Mouse (Mus musculus): ENCODE data around the gene Med6. TPM values are rescaled to one million over a fixed set of nuclear protein-coding genes. Genes with fewer than 3 reads are reported as not detected.

The Med6 gene
- total and polyA plus RNA-seq, 2 experiments = 6.0 to 19.9 TPM

- under 1% methylated on average over 64 of the region's 82 CpGs for WGBS
- Histone ChIP-seq H3K79me2 (ENCODE audit: control insufficient read depth, insufficient read depth, low read length) (no peaks in the 10 kb centered on the region), H3K4me1 (ENCODE audit: control insufficient read depth, insufficient read depth, low read length) (no peaks in the 10 kb centered on the region), H3K27me3 (ENCODE audit: control insufficient read depth, insufficient read depth, low read length) (peaks cover 14% of the 10 kb centered on the region; the same call in 1 of the 2 replicates), H3K4me3 (ENCODE audit: insufficient read depth, low read depth, low read length) (peak within 1 kb of the TSS; percentile 24; the same call in 1 of the 2 replicates), H3K27ac (replicated peaks; ENCODE audit: insufficient read depth, low read depth, low read length) (no peak within 1 kb of the TSS), H3K36me3 (ENCODE audit: control insufficient read depth, insufficient read depth, low read length) (no peaks in the 10 kb centered on the region), H3K9ac (ENCODE audit: low read depth, low read length) (no peak within 1 kb of the TSS)
- DNase-seq (ENCODE audit: extremely low read depth, low read depth, low spot score) = no peak
- no peak for TF ChIP-seq POLR2A (IDR thresholded peaks at IDR 0.05; ENCODE audit: extremely low read depth, insufficient read depth, low read length)
- no peak for TF ChIP-seq CTCF (IDR thresholded peaks at IDR 0.05; ENCODE audit: low read depth, low read length)
These were observed 36.3 kb upstream of the Med6 start, which contains the start of gene Ttc9 for GRCm38 (mm10) chr12:81630915-81631660. Ttc9 (plus strand) TSS chr12:81631249.

GRCm38 (mm10) chr12:81630520-81630914 is 35.7 kb upstream of the Med6 start:
- Histone ChIP-seq H3K79me2 (ENCODE audit: control insufficient read depth, insufficient read depth, low read length) (no peaks in the 10 kb centered on the region), H3K36me3 (ENCODE audit: control insufficient read depth, insufficient read depth, low read length) (no peaks in the 10 kb centered on the region), H3K27me3 (ENCODE audit: control insufficient read depth, insufficient read depth, low read length) (peaks cover 14% of the 10 kb centered on the region; the same call in 1 of the 2 replicates), H3K4me3 (ENCODE audit: insufficient read depth, low read depth, low read length) (no peak overlapping the region), H3K27ac (replicated peaks; ENCODE audit: insufficient read depth, low read depth, low read length) (no peak overlapping the region), H3K4me1 (ENCODE audit: control insufficient read depth, insufficient read depth, low read length) (no peaks in the 10 kb centered on the region), H3K9ac (ENCODE audit: low read depth, low read length) (no peak overlapping the region)
- whole genome bisulfite sequencing = 13% methylated on average over 16 of the region's 16 CpGs
- TF ChIP-seq POLR2A (IDR thresholded peaks at IDR 0.05; ENCODE audit: extremely low read depth, insufficient read depth, low read length) = no peak
- DNase-seq (ENCODE audit: extremely low read depth, low read depth, low spot score) = no peak

GRCm38 (mm10) chr12:81628091-81628490 is 33.3 kb upstream of the Med6 start:
- no peaks in the 10 kb centered on the region for H3K36me3 ChIP-seq (ENCODE audit: control insufficient read depth, insufficient read depth, low read length)
- no peak for DNase-seq (ENCODE audit: extremely low read depth, low read depth, low spot score)

GRCm38 (mm10) chr12:81627426-81627825 is 32.6 kb upstream of the Med6 start:
- H3K27ac ChIP-seq (replicated peaks; ENCODE audit: insufficient read depth, low read depth, low read length) = no peak overlapping the region
- no peak overlapping the region for H3K4me3 ChIP-seq (ENCODE audit: insufficient read depth, low read depth, low read length)
- H3K4me1 ChIP-seq (ENCODE audit: control insufficient read depth, insufficient read depth, low read length) = no peaks in the 10 kb centered on the region
- WGBS = 73% methylated on average over 6 of the region's 6 CpGs
- TF ChIP-seq POLR2A (IDR thresholded peaks at IDR 0.05; ENCODE audit: extremely low read depth, insufficient read depth, low read length) (no peak), CTCF (IDR thresholded peaks at IDR 0.05; ENCODE audit: low read depth, low read length) (no peak)
- no peak for DNase-seq (ENCODE audit: extremely low read depth, low read depth, low spot score)
- H3K9ac ChIP-seq (ENCODE audit: low read depth, low read length) = no peak overlapping the region
- no peaks in the 10 kb centered on the region for H3K36me3 ChIP-seq (ENCODE audit: control insufficient read depth, insufficient read depth, low read length)
- peaks cover 9% of the 10 kb centered on the region; the same call in 1 of the 2 replicates for H3K27me3 ChIP-seq (ENCODE audit: control insufficient read depth, insufficient read depth, low read length)
- no peaks in the 10 kb centered on the region for H3K79me2 ChIP-seq (ENCODE audit: control insufficient read depth, insufficient read depth, low read length)

More at GRCm38 (mm10) chr12:81628091-81628490, 33.3 kb upstream of the Med6 start:
- Histone ChIP-seq H3K79me2 (ENCODE audit: control insufficient read depth, insufficient read depth, low read length) (no peaks in the 10 kb centered on the region), H3K4me1 (ENCODE audit: control insufficient read depth, insufficient read depth, low read length) (no peaks in the 10 kb centered on the region), H3K27ac (replicated peaks; ENCODE audit: insufficient read depth, low read depth, low read length) (no peak overlapping the region), H3K27me3 (ENCODE audit: control insufficient read depth, insufficient read depth, low read length) (peaks cover 11% of the 10 kb centered on the region; the same call in 1 of the 2 replicates), H3K4me3 (ENCODE audit: insufficient read depth, low read depth, low read length) (no peak overlapping the region), H3K9ac (ENCODE audit: low read depth, low read length) (no peak overlapping the region)
- no peak for TF ChIP-seq CTCF (IDR thresholded peaks at IDR 0.05; ENCODE audit: low read depth, low read length)
- no peak for TF ChIP-seq POLR2A (IDR thresholded peaks at IDR 0.05; ENCODE audit: extremely low read depth, insufficient read depth, low read length)
- WGBS = 84% methylated on average over 4 of the region's 4 CpGs

- no peaks in the 10 kb centered on the region for H3K79me2 ChIP-seq (ENCODE audit: control insufficient read depth, insufficient read depth, low read length)
- DNase-seq (ENCODE audit: extremely low read depth, low read depth, low spot score) = no peak
- H3K9ac ChIP-seq (ENCODE audit: low read depth, low read length) = no peak overlapping the region
- 70% methylated on average over 12 of the region's 12 CpGs for WGBS
- no peak for TF ChIP-seq POLR2A (IDR thresholded peaks at IDR 0.05; ENCODE audit: extremely low read depth, insufficient read depth, low read length)
- H3K4me1 ChIP-seq (ENCODE audit: control insufficient read depth, insufficient read depth, low read length) = no peaks in the 10 kb centered on the region
- no peak overlapping the region for H3K27ac ChIP-seq (replicated peaks; ENCODE audit: insufficient read depth, low read depth, low read length)
- H3K36me3 ChIP-seq (ENCODE audit: control insufficient read depth, insufficient read depth, low read length) = no peaks in the 10 kb centered on the region
- no peak overlapping the region for H3K4me3 ChIP-seq (ENCODE audit: insufficient read depth, low read depth, low read length)
- H3K27me3 ChIP-seq (ENCODE audit: control insufficient read depth, insufficient read depth, low read length) = peaks cover 5% of the 10 kb centered on the region; the same call in 1 of the 2 replicates
These were observed 31.5 kb upstream of the Med6 start for GRCm38 (mm10) chr12:81626226-81626861.

GRCm38 (mm10) chr12:81623377-81623776 is 28.6 kb upstream of the Med6 start:
- DNase-seq (ENCODE audit: extremely low read depth, low read depth, low spot score) = no peak
- WGBS = 70% methylated on average over 4 of the region's 4 CpGs
- Histone ChIP-seq H3K4me1 (ENCODE audit: control insufficient read depth, insufficient read depth, low read length) (no peaks in the 10 kb centered on the region), H3K79me2 (ENCODE audit: control insufficient read depth, insufficient read depth, low read length) (no peaks in the 10 kb centered on the region), H3K27me3 (ENCODE audit: control insufficient read depth, insufficient read depth, low read length) (no peaks in the 10 kb centered on the region), H3K36me3 (ENCODE audit: control insufficient read depth, insufficient read depth, low read length) (no peaks in the 10 kb centered on the region), H3K9ac (ENCODE audit: low read depth, low read length) (no peak overlapping the region), H3K4me3 (ENCODE audit: insufficient read depth, low read depth, low read length) (no peak overlapping the region), H3K27ac (replicated peaks; ENCODE audit: insufficient read depth, low read depth, low read length) (no peak overlapping the region)
- TF ChIP-seq CTCF (IDR thresholded peaks at IDR 0.05; ENCODE audit: low read depth, low read length) = no peak
- TF ChIP-seq POLR2A (IDR thresholded peaks at IDR 0.05; ENCODE audit: extremely low read depth, insufficient read depth, low read length) = no peak

Measured in liver, adult 2 months (tissue).